Mouse (Mus musculus): ENCODE data around the gene Map3k9. TPM values are rescaled to one million over a fixed set of nuclear protein-coding genes. Genes with fewer than 3 reads are reported as not detected.

Map3k9 gene
- polyA plus RNA-seq, 1 experiment from 2014 or later, result 9.3 TPM

DNA sequence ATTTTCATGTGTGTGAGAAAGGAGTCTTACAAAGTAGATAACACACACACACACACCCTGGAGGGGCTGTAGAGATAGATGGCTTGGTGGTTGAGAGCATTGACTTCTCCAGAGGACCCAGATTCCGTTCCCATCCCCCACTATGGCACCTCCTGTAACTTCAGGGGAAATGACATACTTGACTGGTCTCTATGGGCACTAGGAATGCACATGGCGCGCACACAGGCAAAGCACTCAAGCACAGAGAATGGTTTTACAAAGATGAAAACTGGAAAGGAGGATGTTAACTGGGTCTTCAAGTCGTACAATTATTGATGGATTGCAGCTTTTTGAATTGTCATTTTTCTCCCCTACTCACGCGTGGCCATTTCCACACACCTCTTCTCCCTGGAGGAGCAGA is 1.6 kb upstream of the Map3k9 start:
- Histone ChIP-seq H3K27me3 (peaks cover 19% of the 10 kb centered on the region), H3K9ac (replicated peaks) (no peak overlapping the region), H3K9me3 (no peaks in the 10 kb centered on the region), H3K4me3 (replicated peaks) (no peak overlapping the region), H3K36me3 (no peaks in the 10 kb centered on the region), H3K27ac (no peak overlapping the region), H3K4me2 (replicated peaks) (no peak overlapping the region), H3K4me1 (replicated peaks) (peaks cover 31% of the 10 kb centered on the region)
- WGBS, result 85% methylated on average over 6 of the region's 6 CpGs
- no peak for ATAC-seq

DNA sequence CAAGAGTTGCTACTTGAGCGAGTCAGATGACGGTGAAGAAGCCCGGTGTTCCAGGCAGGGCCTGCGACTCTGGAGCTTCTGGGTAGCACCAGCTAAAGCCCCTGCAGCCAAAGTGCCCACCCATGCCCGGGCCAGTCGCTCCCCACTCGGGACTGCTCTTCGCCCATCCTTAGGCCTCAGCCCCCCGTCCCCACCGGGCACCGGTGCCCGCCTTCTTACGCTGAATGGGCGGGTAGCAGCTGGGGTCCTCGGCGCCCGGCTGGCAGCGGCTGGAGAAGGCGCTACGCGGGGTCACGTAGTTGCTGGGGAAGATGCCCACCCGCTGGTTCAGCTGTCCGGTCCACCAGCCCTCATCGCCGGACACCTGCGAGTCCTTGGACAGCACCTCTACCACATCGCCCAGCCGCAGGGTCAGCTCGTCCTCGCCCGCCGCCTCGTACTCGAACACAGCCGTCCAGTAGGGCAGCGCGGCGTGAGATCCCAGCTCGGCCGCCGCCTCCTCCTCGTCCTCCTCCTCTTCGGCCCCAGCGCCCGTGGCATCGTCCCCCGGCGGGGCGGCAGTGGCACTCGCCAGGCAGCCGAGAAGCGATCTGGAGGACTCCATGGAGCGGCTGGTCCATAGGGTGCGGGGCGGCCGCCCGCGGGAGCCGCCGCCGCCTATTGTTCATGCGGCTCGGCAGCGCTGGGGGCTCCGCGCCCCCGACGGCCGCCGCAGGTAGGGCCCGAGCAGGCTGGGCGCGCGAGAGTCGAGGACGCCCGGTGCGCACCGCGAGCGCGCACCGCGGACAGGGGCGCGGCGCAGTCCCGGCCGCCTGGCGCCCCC is 493 bp downstream of the Map3k9 start:
- no peaks in the 10 kb centered on the region; the same call in 1 of the 2 replicates for H3K36me3 ChIP-seq

DNA sequence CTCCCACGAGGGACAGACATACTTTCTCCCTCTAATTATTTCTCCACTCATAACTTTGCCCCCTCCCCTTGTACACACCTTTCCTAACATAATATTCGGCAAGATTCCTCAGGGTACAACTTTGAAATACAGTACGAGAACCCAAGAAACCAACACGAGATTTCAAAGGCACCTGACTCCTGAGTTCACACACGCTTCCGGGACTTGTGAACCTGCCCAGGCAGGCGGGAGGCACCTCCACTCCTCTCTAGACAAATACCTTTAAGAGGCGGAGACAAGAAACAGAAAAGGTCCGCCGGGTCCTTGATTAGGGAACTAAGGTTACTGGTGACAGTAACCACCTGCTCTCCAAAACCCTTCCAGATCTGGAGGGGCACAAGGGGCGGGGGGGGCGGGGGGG is 1.1 kb downstream of the Map3k9 start:
- Histone ChIP-seq H3K9ac (replicated peaks) (peak overlapping the region; percentile 91), H3K4me2 (replicated peaks) (peak overlapping the region; percentile 73), H3K4me3 (replicated peaks) (peak overlapping the region; percentile 88), H3K9me3 (no peaks in the 10 kb centered on the region), H3K36me3 (no peaks in the 10 kb centered on the region; the same call in 1 of the 2 replicates), H3K27me3 (peaks cover 19% of the 10 kb centered on the region), H3K27ac (no peak overlapping the region), H3K4me1 (replicated peaks) (peaks cover 34% of the 10 kb centered on the region)
- peak; percentile 2; the same call in 1 of the 2 replicates for ATAC-seq
- WGBS, result 6% methylated on average over 12 of the region's 12 CpGs

More for the DNA sequence above, 493 bp downstream of the Map3k9 start:
- peak overlapping the region; percentile 80 for H3K27ac ChIP-seq
- H3K4me2 ChIP-seq (replicated peaks), result peak overlapping the region; percentile 73
- peaks cover 34% of the 10 kb centered on the region for H3K4me1 ChIP-seq (replicated peaks)
- peak; percentile 65 for ATAC-seq
- H3K4me3 ChIP-seq (replicated peaks), result peak overlapping the region; percentile 88
- under 1% methylated on average over 70 of the region's 91 CpGs for WGBS
- no peaks in the 10 kb centered on the region for H3K9me3 ChIP-seq
- H3K27me3 ChIP-seq, result peaks cover 19% of the 10 kb centered on the region
- peak overlapping the region; percentile 91 for H3K9ac ChIP-seq (replicated peaks)

DNA sequence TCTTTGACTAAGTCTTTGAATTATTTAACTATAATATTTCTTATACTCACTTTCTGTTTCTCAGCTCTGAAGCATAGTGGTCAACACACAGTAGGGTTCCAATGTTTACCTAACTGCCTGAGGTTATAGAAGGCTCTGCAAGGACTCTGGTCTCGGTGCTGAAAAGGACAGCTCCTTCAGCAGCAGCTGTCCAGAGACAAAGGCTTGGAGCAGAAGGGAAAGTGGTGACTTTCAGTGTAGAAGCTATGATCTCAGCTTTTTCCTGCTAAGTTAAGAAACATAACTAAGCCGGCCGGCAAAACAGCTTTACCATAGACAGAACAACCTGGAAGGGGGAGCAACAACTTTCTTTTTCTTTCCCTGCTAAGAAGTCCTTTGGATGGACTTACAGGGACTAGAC is 4.8 kb downstream of the Map3k9 start:
- no peak overlapping the region for H3K4me2 ChIP-seq (replicated peaks)
- 63% methylated on average over 3 of the region's 3 CpGs for WGBS
- H3K36me3 ChIP-seq, result peaks cover 12% of the 10 kb centered on the region
- H3K9ac ChIP-seq (replicated peaks), result no peak overlapping the region
- no peaks in the 10 kb centered on the region for H3K9me3 ChIP-seq
- no peak overlapping the region for H3K4me3 ChIP-seq (replicated peaks)
- H3K27me3 ChIP-seq, result 0 out of 2 replicates have a peak, but pooled peaks cover 4% of the 10 kb centered on the region
- peaks cover 26% of the 10 kb centered on the region for H3K4me1 ChIP-seq (replicated peaks)
- no peak overlapping the region for H3K27ac ChIP-seq
- ATAC-seq, result no peak

DNA sequence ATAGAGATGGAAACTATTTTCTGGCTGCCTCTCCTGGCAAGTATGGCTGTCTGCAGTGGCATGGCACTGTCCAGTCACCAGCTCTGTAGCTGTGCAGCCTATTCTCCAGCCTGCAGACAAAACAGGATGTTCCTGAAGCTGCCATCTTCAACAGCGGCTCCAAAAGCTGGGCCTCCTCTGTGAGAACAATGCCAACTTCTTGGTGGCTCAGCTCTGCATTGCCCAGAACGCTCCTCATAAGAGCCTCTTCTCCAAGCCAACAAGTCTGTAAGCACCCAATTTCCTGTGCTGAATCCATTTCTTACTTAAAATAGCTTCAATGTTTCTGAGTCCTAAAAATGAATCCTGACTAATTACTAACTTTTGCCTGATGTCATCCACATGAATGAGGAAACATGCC is 5.3 kb downstream of the Map3k9 start:
- no peak overlapping the region for H3K4me2 ChIP-seq (replicated peaks)
- H3K9me3 ChIP-seq, result no peaks in the 10 kb centered on the region
- no peak overlapping the region for H3K27ac ChIP-seq
- 0 out of 2 replicates have a peak, but pooled peaks cover 4% of the 10 kb centered on the region for H3K27me3 ChIP-seq
- H3K36me3 ChIP-seq, result peaks cover 12% of the 10 kb centered on the region
- ATAC-seq, result no peak
- H3K4me3 ChIP-seq (replicated peaks), result no peak overlapping the region
- H3K4me1 ChIP-seq (replicated peaks), result peaks cover 26% of the 10 kb centered on the region
- H3K9ac ChIP-seq (replicated peaks), result no peak overlapping the region
- WGBS, result 87% methylated on average over 2 of the region's 2 CpGs

DNA sequence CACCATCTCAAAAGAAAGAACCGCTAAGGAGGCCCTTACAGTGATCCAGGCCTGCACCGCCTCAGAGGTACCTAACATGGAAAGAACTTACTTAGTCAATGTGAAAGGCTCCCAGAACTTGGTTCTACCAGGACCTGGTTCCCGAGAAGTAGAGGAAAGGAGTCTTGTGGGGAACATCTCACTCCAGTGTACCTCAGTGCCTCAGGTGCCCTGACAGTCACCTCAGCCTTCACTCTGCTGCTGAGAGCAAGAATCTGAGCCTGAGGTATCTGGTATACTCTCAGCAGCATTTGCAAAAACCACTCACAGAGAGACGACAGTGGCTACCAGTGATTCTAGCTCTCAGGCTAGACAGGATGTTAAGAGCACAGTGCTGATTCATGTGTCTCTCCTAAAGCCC is 6.8 kb downstream of the Map3k9 start:
- ATAC-seq, result no peak
- 89% methylated on average over 4 of the region's 4 CpGs for WGBS

DNA sequence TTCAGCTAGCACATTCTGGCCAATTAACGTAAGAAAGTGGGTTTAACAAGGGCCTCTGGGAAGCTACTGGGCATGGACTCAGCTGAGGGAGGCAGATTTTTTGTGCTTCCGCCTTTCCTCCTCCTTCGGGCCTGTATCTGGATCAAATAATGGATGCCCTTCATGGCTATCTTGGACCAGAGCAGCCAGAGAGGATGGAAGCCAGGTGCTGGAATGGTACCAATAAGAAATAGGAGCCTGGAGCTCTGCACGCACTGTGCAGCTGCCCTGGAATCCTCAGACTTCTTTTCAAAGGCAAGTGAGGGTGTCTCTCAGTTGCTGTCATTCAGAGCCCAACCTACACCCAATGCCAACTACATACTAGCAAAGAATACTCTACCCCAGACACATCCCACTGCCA is 11.5 kb downstream of the Map3k9 start:
- no peak overlapping the region for H3K4me3 ChIP-seq (replicated peaks)
- no peak overlapping the region for H3K9ac ChIP-seq (replicated peaks)
- no peak overlapping the region for H3K27ac ChIP-seq
- WGBS, result 87% methylated on average over 4 of the region's 4 CpGs
- no peaks in the 10 kb centered on the region for H3K27me3 ChIP-seq
- H3K4me2 ChIP-seq (replicated peaks), result no peak overlapping the region
- H3K9me3 ChIP-seq, result no peaks in the 10 kb centered on the region
- H3K36me3 ChIP-seq, result peaks cover 42% of the 10 kb centered on the region
- H3K4me1 ChIP-seq (replicated peaks), result no peaks in the 10 kb centered on the region
- ATAC-seq, result no peak

More for the DNA sequence above, 6.8 kb downstream of the Map3k9 start:
- H3K36me3 ChIP-seq, result peaks cover 22% of the 10 kb centered on the region
- H3K9ac ChIP-seq (replicated peaks), result no peak overlapping the region
- no peak overlapping the region for H3K27ac ChIP-seq
- peaks cover 16% of the 10 kb centered on the region for H3K4me1 ChIP-seq (replicated peaks)
- H3K4me2 ChIP-seq (replicated peaks), result no peak overlapping the region
- no peaks in the 10 kb centered on the region for H3K27me3 ChIP-seq
- H3K9me3 ChIP-seq, result no peaks in the 10 kb centered on the region
- no peak overlapping the region for H3K4me3 ChIP-seq (replicated peaks)

DNA sequence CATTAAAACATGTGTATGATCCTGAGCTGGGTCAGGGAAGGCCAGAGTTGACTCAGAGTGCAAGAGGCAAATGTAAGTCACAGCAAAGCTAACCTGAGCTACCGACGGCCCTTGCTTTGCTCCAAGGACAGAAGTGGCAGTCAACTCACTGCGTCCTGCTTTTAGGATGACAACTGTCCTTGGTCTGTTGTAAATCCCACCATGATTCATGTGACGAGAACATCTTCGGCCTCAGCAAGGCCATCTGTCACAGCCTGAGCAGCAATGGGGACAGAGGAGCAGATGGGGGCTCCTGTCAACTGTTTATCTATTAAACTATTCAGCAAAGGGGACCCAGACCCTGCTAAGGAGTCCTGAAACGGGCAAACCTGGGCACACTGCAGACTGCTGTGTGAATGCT is 15.6 kb downstream of the Map3k9 start:
- Histone ChIP-seq H3K36me3 (peaks cover 36% of the 10 kb centered on the region), H3K9me3 (no peaks in the 10 kb centered on the region), H3K4me1 (replicated peaks) (no peaks in the 10 kb centered on the region), H3K27me3 (no peaks in the 10 kb centered on the region), H3K9ac (replicated peaks) (no peak overlapping the region), H3K4me2 (replicated peaks) (no peak overlapping the region), H3K4me3 (replicated peaks) (no peak overlapping the region), H3K27ac (no peak overlapping the region)
- 87% methylated on average over 6 of the region's 6 CpGs for WGBS
- ATAC-seq, result no peak

DNA sequence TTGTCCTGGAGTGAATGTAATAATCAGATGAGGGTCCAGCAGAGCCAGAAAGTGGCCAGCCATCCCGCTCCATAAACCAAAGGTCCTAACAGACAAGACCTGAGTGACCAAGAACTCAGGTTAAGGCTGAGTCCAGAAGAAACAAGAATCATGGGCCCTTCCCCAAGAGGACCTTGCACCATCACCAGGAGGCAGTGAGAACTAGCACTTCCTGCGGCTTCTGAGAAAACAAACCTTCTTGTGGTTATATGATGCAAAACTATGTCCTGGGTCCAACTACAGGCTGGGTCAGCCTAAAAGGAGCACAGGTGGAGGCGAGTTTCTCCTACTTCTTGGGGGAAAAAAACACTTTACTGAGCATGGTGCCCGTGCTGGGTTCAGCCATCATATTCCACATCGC is 16.6 kb downstream of the Map3k9 start:
- Histone ChIP-seq H3K36me3 (peaks cover 29% of the 10 kb centered on the region; the same call in 1 of the 2 replicates), H3K4me2 (replicated peaks) (no peak overlapping the region), H3K27ac (no peak overlapping the region), H3K4me1 (replicated peaks) (no peaks in the 10 kb centered on the region), H3K9ac (replicated peaks) (no peak overlapping the region), H3K9me3 (no peaks in the 10 kb centered on the region), H3K4me3 (replicated peaks) (no peak overlapping the region), H3K27me3 (no peaks in the 10 kb centered on the region)
- WGBS, result 93% methylated on average over 5 of the region's 5 CpGs
- no peak for ATAC-seq

DNA sequence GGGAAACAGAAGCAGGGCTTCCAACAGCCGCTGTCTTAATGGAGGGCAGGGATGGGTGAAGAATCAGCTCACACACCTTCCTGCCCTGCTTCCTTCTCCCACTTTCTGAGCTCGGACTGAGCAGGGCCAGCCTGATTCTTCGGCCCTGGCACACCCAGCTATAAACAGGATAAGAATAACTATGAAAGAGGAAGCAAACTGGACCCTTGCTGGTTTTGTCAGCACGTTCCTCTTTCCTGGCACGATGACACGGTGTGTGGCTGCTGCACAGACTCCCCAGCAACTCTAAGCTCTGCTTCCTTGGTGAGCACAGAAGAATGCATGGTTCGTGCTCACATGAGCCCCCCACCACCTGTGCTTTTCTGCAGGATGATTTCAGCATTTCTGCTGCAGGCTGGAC is 26.3 kb downstream of the Map3k9 start:
- no peak overlapping the region for H3K27ac ChIP-seq
- peaks cover 12% of the 10 kb centered on the region for H3K4me1 ChIP-seq (replicated peaks)
- no peak overlapping the region for H3K9ac ChIP-seq (replicated peaks)
- no peaks in the 10 kb centered on the region for H3K36me3 ChIP-seq
- no peak overlapping the region for H3K4me2 ChIP-seq (replicated peaks)
- no peaks in the 10 kb centered on the region for H3K9me3 ChIP-seq
- no peaks in the 10 kb centered on the region for H3K27me3 ChIP-seq
- H3K4me3 ChIP-seq (replicated peaks), result no peak overlapping the region
- 60% methylated on average over 7 of the region's 7 CpGs for WGBS
- ATAC-seq, result no peak

DNA sequence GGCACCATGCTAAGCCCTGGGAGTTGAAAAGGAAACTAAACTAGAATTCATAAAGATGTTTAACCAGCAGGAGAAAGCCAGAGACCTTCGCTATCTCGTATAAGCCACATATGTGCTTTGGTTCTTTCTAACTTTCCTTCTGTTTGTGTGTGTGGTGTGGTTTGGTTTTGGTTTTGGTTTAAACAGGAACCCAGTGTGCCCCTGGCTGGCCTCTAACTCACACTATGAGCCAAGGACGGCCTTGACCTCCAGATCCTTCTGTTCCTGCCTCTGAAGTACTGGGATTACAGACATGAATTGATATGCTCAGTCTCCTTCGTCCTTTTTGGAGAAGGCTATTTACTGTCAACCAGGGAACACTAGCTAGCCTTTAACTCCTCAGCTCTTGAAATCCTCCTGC is 29.9 kb downstream of the Map3k9 start:
- Histone ChIP-seq H3K4me2 (replicated peaks) (no peak overlapping the region), H3K27me3 (no peaks in the 10 kb centered on the region), H3K4me1 (replicated peaks) (peaks cover 18% of the 10 kb centered on the region), H3K27ac (no peak overlapping the region), H3K4me3 (replicated peaks) (no peak overlapping the region), H3K9ac (replicated peaks) (no peak overlapping the region), H3K36me3 (no peaks in the 10 kb centered on the region), H3K9me3 (no peaks in the 10 kb centered on the region)
- WGBS, result 78% methylated on average over 4 of the region's 4 CpGs
- ATAC-seq, result no peak

DNA sequence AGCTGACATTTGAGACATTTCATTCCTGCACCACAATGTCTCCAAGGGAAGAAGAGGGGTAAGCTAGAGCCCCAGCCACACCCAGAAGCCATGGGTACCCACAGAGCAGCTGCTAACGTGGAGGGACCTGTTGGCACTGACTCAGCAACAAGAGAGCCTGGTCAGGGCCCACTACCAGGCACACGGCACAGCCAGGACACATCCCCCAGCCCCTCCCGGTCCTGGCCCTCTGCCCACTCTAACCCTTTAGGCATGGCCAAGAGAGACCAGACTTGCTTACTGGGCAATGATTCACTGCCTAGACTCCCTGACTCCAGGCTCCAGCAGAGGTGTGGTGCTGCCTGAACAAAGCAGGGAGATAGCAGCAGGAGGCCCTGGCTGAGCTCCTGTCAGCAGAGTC is 32.1 kb downstream of the Map3k9 start:
- Histone ChIP-seq H3K4me2 (replicated peaks) (no peak overlapping the region), H3K36me3 (no peaks in the 10 kb centered on the region), H3K9ac (replicated peaks) (no peak overlapping the region), H3K27ac (no peak overlapping the region), H3K4me1 (replicated peaks) (peaks cover 6% of the 10 kb centered on the region; the same call in 1 of the 2 replicates), H3K4me3 (replicated peaks) (no peak overlapping the region), H3K27me3 (no peaks in the 10 kb centered on the region), H3K9me3 (no peaks in the 10 kb centered on the region)
- 74% methylated on average over 3 of the region's 3 CpGs for WGBS
- ATAC-seq, result no peak
